Mouse (Mus musculus) erythroblast, adult 5-6 weeks (primary cell): Measurements from ENCODE around the gene Plch2. TPM values are rescaled to one million over a fixed set of nuclear protein-coding genes. Genes with fewer than 3 reads are reported as not detected.

Experiments
- ATAC-seq: replicated peaks from 2 replicates; pipeline ENCODE4 v1.8.0; 2016; ENCODE audit warnings: moderate number of reproducible peaks, mild to moderate bottlenecking, moderate TSS enrichment, inconsistent platforms; ENCODE audit not compliant: poor library complexity, low FRiP score, severe bottlenecking
- total RNA-seq, 2 experiments: library from RNA; stranded (forward) in 1 of 2; stranded (reverse) in 1 of 2; fragments of 150-400 nt in 1 of 2; fragments of 200-764, 138-1000 nt in 1 of 2; gene quantifications; 2 replicates each; pipeline versions ENCODE4 v1.2.3 to v1.2.4; 2015 to 2017; ENCODE audit warnings: low replicate concordance in 2 of 2

Plch2 gene
- total RNA-seq, 2 experiments from 2014 or later, result not detected

DNA sequence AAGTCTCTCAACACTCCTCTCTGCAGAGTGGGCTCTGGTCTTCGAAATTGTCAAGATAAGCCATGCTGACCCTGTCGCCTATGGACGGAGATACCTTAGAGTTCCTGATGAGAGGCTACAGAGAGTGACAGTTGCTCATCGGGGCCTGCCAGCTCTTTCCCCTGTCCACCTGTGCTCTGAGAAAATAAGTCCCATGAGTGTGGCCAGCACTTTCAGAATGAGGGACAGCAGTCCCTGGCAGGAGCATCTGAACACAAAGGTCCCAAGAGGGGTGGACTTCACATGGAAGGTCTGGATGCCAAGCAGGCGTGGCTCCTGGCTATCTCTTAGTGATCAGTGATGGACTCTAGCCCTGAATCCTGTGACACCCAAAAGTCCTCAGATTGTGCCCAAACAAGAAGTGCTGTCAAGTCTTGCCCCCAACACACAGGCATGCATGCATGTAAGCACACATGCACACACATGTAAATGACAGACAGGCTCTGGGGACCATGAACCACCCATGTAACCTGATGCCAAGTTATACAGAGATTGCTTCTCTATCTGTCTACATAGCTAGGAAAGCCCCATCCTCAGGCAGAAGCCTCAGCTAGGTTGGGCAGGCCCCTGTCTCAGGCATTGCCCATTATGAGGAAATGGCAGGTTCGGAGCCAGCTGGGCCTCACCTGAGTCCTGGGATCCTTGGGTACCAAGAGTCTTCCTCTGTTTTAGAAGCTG lies 113.1 kb downstream of the Plch2 start:
- no peak for ATAC-seq

DNA sequence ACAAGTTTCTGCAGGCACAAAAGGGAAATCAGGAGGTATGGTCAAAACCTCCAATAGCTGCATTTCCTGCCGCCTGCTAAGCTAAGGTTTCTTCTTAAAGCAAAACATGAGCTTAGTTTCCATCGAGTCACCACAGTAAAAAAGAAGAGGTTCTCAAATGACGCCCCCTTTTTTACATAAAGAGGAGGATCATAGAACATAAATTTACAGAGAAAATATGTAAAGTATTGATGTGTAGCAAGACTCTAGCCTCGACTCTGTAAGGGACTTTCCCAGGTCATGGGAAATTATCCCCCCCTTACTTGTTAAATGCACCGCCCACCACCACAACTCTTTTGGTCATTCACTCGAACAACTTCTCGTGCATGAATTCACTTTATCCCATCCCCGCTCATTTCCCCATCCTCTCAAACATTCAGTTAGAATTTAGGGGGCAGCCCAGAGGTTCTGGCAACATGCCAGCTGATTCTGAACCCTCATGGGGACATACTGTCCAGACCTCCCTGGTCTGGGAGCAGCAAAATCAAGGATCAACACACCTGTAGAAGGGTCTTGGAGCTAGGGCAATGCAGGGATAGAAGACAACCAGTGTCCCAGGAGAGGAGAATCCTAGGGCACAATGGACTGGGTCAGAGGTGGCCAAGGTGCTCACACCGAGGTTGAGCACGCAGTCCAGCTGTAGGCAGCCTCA lies 113.8 kb downstream of the Plch2 start:
- ATAC-seq, result no peak

DNA sequence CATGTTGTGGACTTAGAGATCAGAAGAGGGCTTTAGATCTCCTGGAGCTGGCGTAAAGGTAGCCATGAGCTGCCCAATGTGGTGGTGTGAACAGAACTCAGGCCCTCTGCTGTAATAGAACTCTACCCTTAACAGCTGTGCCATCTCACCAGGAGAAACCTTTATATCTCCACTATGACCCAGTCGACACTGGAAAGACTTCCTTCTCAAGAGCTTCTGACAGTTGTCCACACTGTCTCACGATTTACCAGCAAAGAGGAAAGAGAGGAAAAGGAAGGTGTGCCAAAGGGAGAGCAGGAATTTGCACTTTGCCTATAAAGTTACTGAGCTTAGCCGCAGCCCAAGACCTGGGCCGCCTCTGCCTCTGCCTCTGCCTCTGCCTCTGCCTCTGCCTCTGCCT lies 114.8 kb downstream of the Plch2 start:
- no peak for ATAC-seq

DNA sequence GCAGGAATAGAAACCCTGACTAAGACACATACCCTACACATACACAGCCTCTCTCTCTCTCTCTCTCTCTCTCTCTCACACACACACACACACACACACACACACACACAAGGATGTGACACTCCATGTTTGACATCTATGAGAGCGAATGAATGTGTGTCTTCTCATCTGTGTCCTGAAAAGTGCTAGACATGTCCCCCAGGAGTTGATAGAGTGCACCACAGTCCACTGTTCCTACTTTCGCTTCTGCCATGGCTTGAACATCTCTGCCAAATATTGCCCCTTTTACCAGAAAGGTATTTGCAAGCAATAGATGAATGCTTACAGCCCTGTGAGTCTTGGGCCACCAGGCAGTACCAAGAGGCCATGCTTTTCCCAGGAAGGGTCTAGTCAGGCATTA lies 116.4 kb downstream of the Plch2 start:
- no peak for ATAC-seq

DNA sequence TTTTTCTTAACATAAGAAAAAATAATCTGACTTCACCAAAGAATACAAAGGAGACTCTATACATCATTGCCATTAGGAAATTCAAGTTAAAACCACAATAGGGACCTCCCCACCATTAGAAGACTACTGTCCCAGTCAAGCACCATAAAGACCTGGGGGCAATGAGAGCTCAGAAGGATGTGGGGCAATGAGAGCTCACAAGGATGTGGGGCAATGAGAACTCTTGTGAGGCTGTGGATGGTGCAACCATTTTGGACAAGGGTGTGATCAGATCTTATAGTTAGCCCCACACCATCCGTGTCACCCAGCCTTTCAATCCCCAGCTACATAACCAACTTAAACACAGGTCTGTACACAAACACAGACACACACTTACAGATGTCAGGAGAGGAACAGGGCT lies 118.8 kb downstream of the Plch2 start:
- ATAC-seq, result no peak

DNA sequence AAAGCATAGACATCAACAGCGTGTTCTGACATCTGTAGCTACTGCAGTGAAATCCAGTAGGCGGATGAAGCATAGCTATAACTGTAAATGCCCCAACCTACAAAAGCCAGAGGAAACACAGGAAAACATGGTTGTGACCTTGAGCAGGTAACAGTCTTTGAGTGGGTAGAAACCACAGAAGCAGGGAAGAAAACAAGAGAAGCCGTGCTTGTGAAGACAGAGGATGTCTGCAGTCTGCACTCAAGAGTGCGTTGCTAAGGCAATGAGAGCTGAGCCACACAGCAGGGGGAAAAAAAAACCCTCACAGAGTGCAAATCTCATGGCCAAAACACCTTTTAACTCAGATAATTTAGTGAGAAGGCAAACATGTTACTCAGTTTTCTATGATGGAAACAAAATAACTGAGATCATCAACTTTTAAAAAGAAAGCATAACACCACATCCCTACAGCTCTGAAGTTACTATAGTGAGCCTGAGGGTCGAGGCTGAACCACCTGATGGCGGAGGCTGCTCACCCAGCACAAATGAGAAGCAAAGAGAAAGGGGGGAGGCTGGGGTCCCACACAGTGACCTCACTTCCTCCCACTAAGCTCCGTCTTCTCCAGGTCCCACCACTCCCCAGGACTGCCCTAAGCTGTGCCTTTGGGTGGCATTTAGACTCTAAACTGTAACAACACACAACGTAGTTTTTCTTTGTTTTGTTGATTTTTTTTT lies 119.9 kb downstream of the Plch2 start:
- no peak for ATAC-seq

DNA sequence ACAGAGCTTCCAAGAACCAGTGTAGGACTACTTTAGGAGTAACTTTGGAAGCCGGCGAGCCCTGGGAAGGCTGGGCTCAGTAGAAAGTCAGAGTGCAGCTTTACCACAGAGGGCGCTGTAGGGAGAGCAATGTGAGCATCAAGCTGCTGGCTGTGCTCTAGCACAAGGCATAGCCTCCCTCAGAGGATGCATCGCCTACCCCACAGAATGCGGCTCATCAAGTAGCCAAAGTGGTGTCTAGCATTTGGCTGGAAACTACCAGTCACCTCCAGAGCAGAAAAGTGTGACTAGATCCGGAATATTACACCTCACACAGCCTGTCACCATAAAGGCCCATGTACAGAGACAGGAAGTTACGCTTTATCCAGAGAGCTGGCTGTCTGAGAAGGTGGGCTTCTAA lies 120.8 kb downstream of the Plch2 start:
- ATAC-seq, result no peak; the same call in 1 of the 2 replicates

DNA sequence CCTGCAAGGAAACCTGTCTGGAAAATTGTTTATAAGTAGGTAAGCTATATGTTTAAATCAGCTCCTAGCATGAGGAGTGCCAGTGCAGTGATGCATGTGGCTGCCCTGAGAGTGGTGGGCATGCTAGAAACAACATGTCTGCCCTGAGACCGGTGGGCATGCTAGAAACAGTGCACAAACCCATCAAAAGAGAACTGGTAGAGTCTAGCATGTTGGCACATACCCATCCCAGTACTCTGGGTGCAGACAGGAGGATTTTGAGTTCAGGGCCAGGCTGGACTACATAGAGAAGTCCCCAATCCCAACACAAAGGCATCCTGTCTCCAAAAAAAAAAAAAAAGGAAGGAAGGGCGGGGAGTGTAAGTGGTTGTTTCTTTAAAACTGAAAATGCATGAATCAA lies 121.8 kb downstream of the Plch2 start:
- no peak for ATAC-seq

DNA sequence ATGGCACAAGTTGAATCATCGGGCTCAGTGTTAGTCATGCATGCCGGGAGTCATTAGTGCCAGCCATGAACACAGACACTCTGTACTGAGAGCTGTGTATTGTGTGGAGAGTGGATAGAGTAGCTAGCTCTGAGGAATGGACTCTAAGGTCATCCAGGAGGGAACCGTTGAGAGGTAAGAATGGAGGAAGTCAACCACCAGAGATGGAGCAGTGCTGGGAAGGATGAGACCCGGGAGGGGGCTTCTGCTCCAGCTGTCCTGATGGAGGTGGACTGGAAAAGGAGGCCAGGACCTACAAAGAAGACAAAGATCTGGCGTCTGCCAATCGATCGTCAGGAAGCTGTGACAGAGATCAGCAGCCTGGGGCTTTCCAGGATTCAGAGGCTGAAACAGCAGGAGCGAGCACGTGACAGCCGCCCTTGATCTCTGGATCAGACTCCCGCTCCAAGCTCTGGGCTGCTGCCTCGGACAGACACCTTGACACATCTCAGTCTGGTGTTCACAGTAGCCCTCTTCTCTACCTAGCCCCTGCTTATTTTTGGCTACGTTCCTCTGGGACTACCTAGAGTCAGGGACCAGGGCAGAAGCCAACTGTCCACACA lies 123.2 kb downstream of the Plch2 start:
- ATAC-seq, result no peak

Other genes with a start within 250 kb of the Plch2 start
- not detected in 2 replicates for gene Ttc34, start 219.3 kb downstream of the Plch2 start, total RNA-seq (2015; ENCODE audit: low replicate concordance)
- gene Ttc34, start 219.3 kb downstream of the Plch2 start, total RNA-seq (2017; ENCODE audit: low replicate concordance), result not detected in 2 replicates
- gene Mmel1, start 187.2 kb downstream of the Plch2 start, total RNA-seq (2015; ENCODE audit: low replicate concordance), result 1.0 and 4.0 TPM in 2 replicates
- gene Mmel1, start 187.2 kb downstream of the Plch2 start, total RNA-seq (2017; ENCODE audit: low replicate concordance), result 7.1 and 9.9 TPM in 2 replicates
- gene Fam213b, start 157.6 kb downstream of the Plch2 start, total RNA-seq (2015; ENCODE audit: low replicate concordance), result 3.6 and 8.8 TPM in 2 replicates
- gene Fam213b, start 157.6 kb downstream of the Plch2 start, total RNA-seq (2017; ENCODE audit: low replicate concordance), result 2.3 and 2.5 TPM in 2 replicates
- 634 and 677 TPM in 2 replicates for gene Tnfrsf14, start 128.2 kb downstream of the Plch2 start, total RNA-seq (2015; ENCODE audit: low replicate concordance)
- gene Tnfrsf14, start 128.2 kb downstream of the Plch2 start, total RNA-seq (2017; ENCODE audit: low replicate concordance), result 775 and 846 TPM in 2 replicates
- gene Hes5, start 95.9 kb downstream of the Plch2 start, total RNA-seq (2015; ENCODE audit: low replicate concordance), result not detected in 2 replicates
- not detected in 2 replicates for gene Hes5, start 95.9 kb downstream of the Plch2 start, total RNA-seq (2017; ENCODE audit: low replicate concordance)
- gene Pank4, start 92.7 kb downstream of the Plch2 start, total RNA-seq (2015; ENCODE audit: low replicate concordance), result 11.7 and 19.6 TPM in 2 replicates
- gene Pank4, start 92.7 kb downstream of the Plch2 start, total RNA-seq (2017; ENCODE audit: low replicate concordance), result 11.1 and 11.2 TPM in 2 replicates
- 0.42 and 2.7 TPM in 2 replicates for gene Pex10, start 10.2 kb upstream of the Plch2 start, total RNA-seq (2015; ENCODE audit: low replicate concordance)
- gene Pex10, start 10.2 kb upstream of the Plch2 start, total RNA-seq (2017; ENCODE audit: low replicate concordance), result 0.42 and 3.6 TPM in 2 replicates
- 27.1 and 49.3 TPM in 2 replicates for gene Rer1, start 29.6 kb upstream of the Plch2 start, total RNA-seq (2015; ENCODE audit: low replicate concordance)
- gene Rer1, start 29.6 kb upstream of the Plch2 start, total RNA-seq (2017; ENCODE audit: low replicate concordance), result 34.8 and 36.0 TPM in 2 replicates
- 2.9 TPM in 1 of 2 replicates, not detected in the other for gene Morn1, start 29.8 kb upstream of the Plch2 start, total RNA-seq (2015; ENCODE audit: low replicate concordance)
- gene Morn1, start 29.8 kb upstream of the Plch2 start, total RNA-seq (2017; ENCODE audit: low replicate concordance), result 0.28 TPM in 1 of 2 replicates, not detected in the other
- gene Ski, start 165.8 kb upstream of the Plch2 start, total RNA-seq (2015; ENCODE audit: low replicate concordance), result 8.8 and 10.8 TPM in 2 replicates
- gene Ski, start 165.8 kb upstream of the Plch2 start, total RNA-seq (2017; ENCODE audit: low replicate concordance), result 2.8 and 3.4 TPM in 2 replicates
- 5.4 and 8.1 TPM in 2 replicates for gene Faap20, start 193.0 kb upstream of the Plch2 start, total RNA-seq (2015; ENCODE audit: low replicate concordance)
- 2.9 and 3.5 TPM in 2 replicates for gene Faap20, start 193.0 kb upstream of the Plch2 start, total RNA-seq (2017; ENCODE audit: low replicate concordance)